Mouse (Mus musculus): Measurements from ENCODE around the gene Gmnn.

Gmnn gene

GRCm38 (mm10) chr13:24761083-24761402 lies 680 bp downstream of the Gmnn start:
- DNase-seq (ENCODE audit: low spot score in 2 of 2), result no peak

GRCm38 (mm10) chr13:24760351-24760870 lies 1.3 kb downstream of the Gmnn start:
- DNase-seq (ENCODE audit: low spot score in 2 of 2), result no peak

GRCm38 (mm10) chr13:24759451-24759850 lies 2.3 kb downstream of the Gmnn start:
- no peak for DNase-seq (ENCODE audit: low spot score in 2 of 2)

GRCm38 (mm10) chr13:24757820-24758564 lies 3.7 kb downstream of the Gmnn start:
- no peak for DNase-seq (ENCODE audit: low spot score in 2 of 2)

- no peak for DNase-seq (ENCODE audit: low spot score in 2 of 2)
Observed at GRCm38 (mm10) chr13:24756756-24757155, 5.0 kb downstream of the Gmnn start.

GRCm38 (mm10) chr13:24751396-24751795 lies 10.3 kb downstream of the Gmnn start:
- DNase-seq (ENCODE audit: low spot score in 2 of 2), result no peak

- no peak for DNase-seq (ENCODE audit: low spot score in 2 of 2)
Observed at GRCm38 (mm10) chr13:24750807-24751206, 10.9 kb downstream of the Gmnn start.

- no peak for DNase-seq (ENCODE audit: low spot score in 2 of 2)
Observed at GRCm38 (mm10) chr13:24747823-24748222, 13.9 kb downstream of the Gmnn start.

- DNase-seq (ENCODE audit: low spot score in 2 of 2), result no peak
Observed at GRCm38 (mm10) chr13:24741028-24741427, 20.7 kb downstream of the Gmnn start, which contains the start of gene Armh2. Gene Armh2, plus strand, starts transcription at chr13:24741232.

GRCm38 (mm10) chr13:24735608-24736131 lies 26.1 kb downstream of the Gmnn start:
- no peak for DNase-seq (ENCODE audit: low spot score in 2 of 2)

- DNase-seq (ENCODE audit: low spot score in 2 of 2), result no peak
Observed at GRCm38 (mm10) chr13:24734502-24734901, 27.2 kb downstream of the Gmnn start.

GRCm38 (mm10) chr13:24729128-24729527 lies 32.6 kb downstream of the Gmnn start:
- no peak for DNase-seq (ENCODE audit: low spot score in 2 of 2)

- DNase-seq (ENCODE audit: low spot score in 2 of 2), result no peak
Observed at GRCm38 (mm10) chr13:24724395-24724759, 37.3 kb downstream of the Gmnn start.

GRCm38 (mm10) chr13:24723699-24724394 lies 37.9 kb downstream of the Gmnn start:
- DNase-seq (ENCODE audit: low spot score in 2 of 2), result no peak

- DNase-seq (ENCODE audit: low spot score in 2 of 2), result no peak
Observed at GRCm38 (mm10) chr13:24721502-24721901, 40.2 kb downstream of the Gmnn start.

GRCm38 (mm10) chr13:24717677-24718076 lies 44.0 kb downstream of the Gmnn start:
- no peak for DNase-seq (ENCODE audit: low spot score in 2 of 2)

- no peak for DNase-seq (ENCODE audit: low spot score in 2 of 2)
Observed at GRCm38 (mm10) chr13:24716441-24716840, 45.3 kb downstream of the Gmnn start.

GRCm38 (mm10) chr13:24715601-24716000 lies 46.1 kb downstream of the Gmnn start:
- no peak for DNase-seq (ENCODE audit: low spot score in 2 of 2)

- no peak for DNase-seq (ENCODE audit: low spot score in 2 of 2)
Observed at GRCm38 (mm10) chr13:24714360-24714885, 47.3 kb downstream of the Gmnn start.

GRCm38 (mm10) chr13:24713434-24714000 lies 48.2 kb downstream of the Gmnn start:
- DNase-seq (ENCODE audit: low spot score in 2 of 2), result peak; percentile 72 to 82

- no peak for DNase-seq (ENCODE audit: low spot score in 2 of 2)
Observed at GRCm38 (mm10) chr13:24712581-24713130, 49.1 kb downstream of the Gmnn start.

- no peak for DNase-seq (ENCODE audit: low spot score in 2 of 2)
Observed at GRCm38 (mm10) chr13:24710968-24711367, 50.8 kb downstream of the Gmnn start.

All from frontal cortex, postnatal 10 days (tissue).